Mouse (Mus musculus): Measurements from ENCODE around the gene Phip.

GRCm38 (mm10) chr9:82888645-82889044, 86.7 kb downstream of the Phip start:
- TF ChIP-seq CTCF (IDR thresholded peaks at IDR 0.05; ENCODE audit: control insufficient read depth, insufficient read depth, low read length) (no peak), POLR2A (IDR thresholded peaks at IDR 0.05; ENCODE audit: borderline replicate concordance, control insufficient read depth, low read depth, low read length) (no peak)
